Mouse (Mus musculus) brain, embryonic 14.5 days (tissue): Measurements from ENCODE around the gene Hsd11b2.

Source experiments
- CTCF ChIP-seq: fragments of 200-500 bp; IDR thresholded peaks from 2 replicates; pipeline ENCODE4 v1.5.1; 2012; ENCODE audit warnings: inconsistent platforms, mild to moderate bottlenecking, moderate library complexity, borderline replicate concordance; ENCODE audit not compliant: insufficient read depth, insufficient read length; ENCODE audit errors: extremely low read depth
- POLR2A ChIP-seq: fragments of 200-500 bp; IDR thresholded peaks from 2 replicates; pipeline ENCODE4 v1.6.1; 2012; ENCODE audit warnings: mild to moderate bottlenecking, inconsistent platforms, borderline replicate concordance; ENCODE audit not compliant: poor library complexity, insufficient read depth, insufficient read length, severe bottlenecking; ENCODE audit errors: extremely low read depth

GRCm38 (mm10) chr8:105475742-105476141 lies 42.8 kb upstream of the Hsd11b2 start:
- TF ChIP-seq CTCF (no peak), POLR2A (no peak)
